Mouse (Mus musculus) adrenal gland, adult 8-10 months (tissue): ENCODE results near the gene Nectin2. TPM values are rescaled to one million over a fixed set of nuclear protein-coding genes. Genes with fewer than 3 reads are reported as not detected.
"Not testable (repeated sequence)": the region's sequence is repeated elsewhere in the genome, so short reads cannot be mapped to it uniquely, and the experiment has no call there.

Source experiments
- DNase-seq: peaks from one replicate; pipeline ENCODE4 v3.0.0; 2022
- total RNA-seq, 4 experiments: library from RNA; stranded (reverse); gene quantifications; 2 replicates each; pipeline ENCODE4 v1.2.4; 2022

The Nectin2 gene
- total RNA-seq = 100 to 1,000 TPM in 1 of 4 experiments, 10 to 100 TPM in 3; 72.1 to 116 (median 88.9) TPM

- DNase-seq = peak; percentile 92
Measured at GRCm38 (mm10) chr7:19750217-19751069, at the start of gene Nectin2. TSS of gene Nectin2 (minus strand) at chr7:19750483.

GRCm38 (mm10) chr7:19796697-19797588, 46.7 kb upstream of the Nectin2 start, which contains the start of gene Cblc:
TSS of gene Cblc (minus strand) at chr7:19796809.
- peak; percentile 64 for DNase-seq

GRCm38 (mm10) chr7:19796254-19796653, 46.0 kb upstream of the Nectin2 start:
- no peak for DNase-seq

- DNase-seq = no peak
Measured at GRCm38 (mm10) chr7:19795236-19795635, 45.0 kb upstream of the Nectin2 start.

- DNase-seq = no peak
Measured at GRCm38 (mm10) chr7:19792701-19793630, 42.7 kb upstream of the Nectin2 start.

GRCm38 (mm10) chr7:19791504-19791903, 41.2 kb upstream of the Nectin2 start:
- DNase-seq = not testable (repeated sequence)

- DNase-seq = peak; percentile 76
Measured at GRCm38 (mm10) chr7:19789904-19790347, 39.6 kb upstream of the Nectin2 start.

- DNase-seq = no peak
Measured at GRCm38 (mm10) chr7:19785874-19786458, 35.7 kb upstream of the Nectin2 start.

- no peak for DNase-seq
Measured at GRCm38 (mm10) chr7:19784764-19785535, 34.7 kb upstream of the Nectin2 start.

GRCm38 (mm10) chr7:19783630-19784029, 33.3 kb upstream of the Nectin2 start:
- no peak for DNase-seq

- no peak for DNase-seq
Measured at GRCm38 (mm10) chr7:19782645-19783044, 32.4 kb upstream of the Nectin2 start.

- no peak for DNase-seq
Measured at GRCm38 (mm10) chr7:19781741-19782140, 31.5 kb upstream of the Nectin2 start.

GRCm38 (mm10) chr7:19779903-19780302, 29.6 kb upstream of the Nectin2 start:
- DNase-seq = no peak

- no peak for DNase-seq
Measured at GRCm38 (mm10) chr7:19778645-19779044, 28.4 kb upstream of the Nectin2 start.

- no peak for DNase-seq
Measured at GRCm38 (mm10) chr7:19777049-19777723, 26.9 kb upstream of the Nectin2 start.

GRCm38 (mm10) chr7:19771682-19772081, 21.4 kb upstream of the Nectin2 start:
- DNase-seq = no peak

GRCm38 (mm10) chr7:19770984-19771391, 20.7 kb upstream of the Nectin2 start, which contains the start of gene Bcam:
TSS of gene Bcam (minus strand) at chr7:19771016.
- no peak for DNase-seq

GRCm38 (mm10) chr7:19770375-19770754, 20.1 kb upstream of the Nectin2 start:
- peak; percentile 76 for DNase-seq

- no peak for DNase-seq
Measured at GRCm38 (mm10) chr7:19769434-19770374, 19.4 kb upstream of the Nectin2 start.
